Mouse (Mus musculus): ENCODE data around the gene Cks1b. TPM values are rescaled to one million over a fixed set of nuclear protein-coding genes. Genes with fewer than 3 reads are reported as not detected.

The Cks1b gene
- 1 to 10 TPM; 1.9 to 3.1 TPM for total RNA-seq (2021)

DNA sequence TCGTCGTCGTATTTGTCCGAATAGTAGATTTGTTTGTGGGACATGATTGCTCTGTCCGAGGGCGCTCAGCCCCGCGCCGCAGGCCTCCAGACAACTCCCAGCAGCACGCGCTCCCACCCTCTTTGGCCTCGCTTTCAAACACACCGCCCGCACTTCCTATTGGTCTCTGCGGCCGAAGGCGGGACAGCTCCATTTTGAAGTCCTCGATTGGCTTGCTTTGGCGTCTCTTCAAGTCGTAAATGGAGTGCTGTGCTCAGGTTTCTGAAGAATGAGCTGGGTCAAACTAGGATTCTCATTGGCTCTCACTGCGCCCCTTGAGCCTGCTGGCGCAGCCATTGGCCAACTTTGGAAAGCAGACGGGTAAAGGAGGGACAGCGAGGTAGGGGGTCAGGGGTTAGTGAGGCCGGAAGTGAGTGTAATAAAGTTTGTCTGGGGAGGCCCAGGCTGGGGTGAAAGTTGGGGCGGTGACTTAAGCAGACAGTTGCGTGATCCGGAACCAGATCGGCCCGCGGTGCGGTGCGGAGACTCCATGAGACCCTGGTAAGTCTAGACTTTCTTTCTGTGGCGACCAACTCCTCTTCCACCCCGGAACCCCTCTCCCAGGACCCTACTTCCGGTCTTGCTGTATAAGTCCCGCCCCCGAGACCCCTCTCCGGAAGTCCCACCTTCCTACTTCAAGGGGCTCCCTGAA is at the start of gene Cks1b, which contains the start of gene Shc1:
TSS of gene Cks1b (minus strand) at position 214 of the 691 bp plus-strand sequence.
TSS of gene Shc1 (plus strand) at position 274 of the 691 bp plus-strand sequence.
- intact Hi-C loops (cut with DNase I): no loop called here
- peak; percentile 92 to 99 for DNase-seq (ENCODE audit: low spot score in 2 of 2)

DNA sequence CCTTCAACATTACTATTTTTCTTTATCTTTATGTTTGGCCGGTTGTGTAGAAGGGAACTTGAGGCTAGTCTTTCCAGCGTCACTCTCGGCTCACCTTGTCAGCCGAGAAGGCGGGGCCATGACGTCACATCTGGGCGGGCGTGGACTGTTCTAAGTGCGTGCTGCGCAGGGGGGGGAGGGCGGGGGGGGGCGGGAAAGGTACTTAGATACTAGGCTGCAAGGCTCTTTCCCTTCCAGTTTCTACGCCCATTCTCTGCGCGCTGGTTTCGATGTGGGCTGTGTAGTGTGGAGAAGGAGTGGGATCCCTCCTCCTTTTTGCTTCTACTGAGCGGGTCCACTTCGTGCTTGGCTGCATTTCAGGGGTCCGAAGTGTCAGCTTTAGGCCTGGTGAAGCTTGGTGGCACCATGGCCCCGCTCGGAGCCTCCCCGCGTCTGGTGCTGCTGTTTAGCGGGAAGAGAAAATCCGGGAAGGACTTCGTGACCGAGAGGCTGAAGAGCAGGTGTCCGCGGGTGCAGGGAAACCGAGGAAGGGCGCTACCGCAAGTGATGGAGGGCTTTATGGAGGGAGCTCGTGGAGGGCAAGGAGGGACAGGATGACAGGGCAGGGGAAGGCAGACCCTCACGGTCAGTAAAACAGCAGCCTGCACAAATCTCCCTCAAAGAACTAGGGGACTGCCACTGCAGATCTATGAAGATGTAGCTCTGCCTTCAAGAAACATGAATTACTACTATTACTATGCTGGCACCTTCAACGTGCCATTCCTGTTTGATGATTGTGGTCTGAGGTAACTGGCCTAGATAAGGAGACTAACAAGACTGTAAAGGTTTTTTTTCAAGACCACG is 41.0 kb upstream of the Cks1b start:
- intact Hi-C loops (cut with DNase I): loop anchor here (2.0 to 5.0 kb wide), 5 partner anchors 22 to 398 kb away; partner anchors contain the start of genes Pbxip1 and Ube2q1
- DNase-seq (ENCODE audit: low spot score in 2 of 2): peak; percentile 91 to 94

- DNase-seq (ENCODE audit: low spot score in 2 of 2): no peak
- intact Hi-C loops (cut with DNase I): loop anchor here (2.0 to 5.0 kb wide), 5 partner anchors 22 to 399 kb away; partner anchors contain the start of genes Pbxip1 and Ube2q1
These were observed 40.3 kb upstream of the Cks1b start for GRCm38 (mm10) chr3:89458372-89458964.

- peak; percentile 43 to 53 for DNase-seq (ENCODE audit: low spot score in 2 of 2)
- intact Hi-C loops (cut with DNase I): loop anchor here (5.0 kb wide), 2 partner anchors 230 to 400 kb away; no protein-coding TSS in a partner anchor
These were observed 38.8 kb upstream of the Cks1b start for GRCm38 (mm10) chr3:89456726-89457665.

GRCm38 (mm10) chr3:89455786-89456285 is 37.7 kb upstream of the Cks1b start:
- DNase-seq (ENCODE audit: low spot score in 2 of 2): no peak
- intact Hi-C loops (cut with DNase I): loop anchor here (5.0 kb wide), 2 partner anchors 231 to 401 kb away; no protein-coding TSS in a partner anchor

DNA sequence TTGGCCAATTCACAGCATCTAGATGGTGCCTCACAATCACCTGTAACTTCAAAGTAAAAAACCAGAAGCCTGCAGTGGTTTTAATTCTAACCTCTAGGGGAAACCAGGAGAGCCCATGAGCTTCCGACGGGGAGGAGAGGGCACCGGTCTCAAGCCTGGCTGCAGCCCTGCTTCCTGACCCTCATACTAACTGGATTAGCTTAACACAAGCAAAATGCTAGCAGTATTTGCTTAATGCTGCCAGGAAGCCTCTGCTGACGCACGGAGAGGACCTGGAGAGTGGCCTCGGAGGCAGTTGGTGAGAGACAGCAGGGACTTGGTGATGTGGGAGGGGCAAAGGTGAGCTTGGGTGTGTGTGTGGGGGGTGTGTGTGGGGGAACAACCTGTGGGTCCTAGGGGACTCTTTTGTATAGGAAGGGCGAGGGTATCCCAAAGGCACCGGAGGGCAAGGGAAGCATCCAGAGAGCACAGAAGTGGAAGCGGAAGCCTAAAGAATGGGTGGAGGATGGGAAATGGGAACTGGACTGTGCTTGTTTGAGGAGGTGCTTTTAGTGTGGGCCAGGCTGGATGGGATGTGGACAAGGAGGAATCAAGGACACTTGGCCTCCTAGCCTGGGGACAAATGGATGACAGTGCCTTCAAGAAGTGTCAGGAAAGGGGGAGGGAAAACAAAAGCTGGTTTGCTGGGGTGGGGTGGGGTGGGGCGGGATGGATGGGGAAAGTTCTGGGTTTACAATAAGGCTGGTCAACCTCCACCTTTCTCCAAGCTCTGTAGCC is 36.4 kb upstream of the Cks1b start, which contains the start of gene Pmvk:
TSS of gene Pmvk (plus strand) at position 141 of the 777 bp plus-strand sequence.
- DNase-seq (ENCODE audit: low spot score in 2 of 2): no peak
- intact Hi-C loops (cut with DNase I): loop anchor here (5.0 kb wide), 2 partner anchors 233 to 403 kb away; no protein-coding TSS in a partner anchor

DNA sequence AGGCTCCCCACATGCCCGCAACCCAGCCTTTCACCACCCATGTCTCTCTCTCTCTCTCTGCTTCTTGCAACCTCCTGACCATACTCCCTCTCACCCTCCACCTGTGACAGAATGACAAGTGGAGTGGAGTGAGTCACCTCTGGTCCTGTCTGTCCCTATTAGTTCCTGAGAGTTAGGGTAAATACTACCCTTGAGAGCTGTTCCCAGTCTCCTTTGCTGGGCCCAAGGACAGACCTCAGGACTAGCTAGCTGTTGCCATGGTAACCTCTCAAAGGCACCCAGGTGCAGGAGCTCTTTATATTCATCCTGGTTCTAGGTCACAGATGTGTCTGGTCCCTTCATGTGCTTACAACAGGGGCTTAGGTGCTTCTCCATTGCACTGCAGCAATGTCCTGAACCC is 33.7 kb upstream of the Cks1b start:
- intact Hi-C loops (cut with DNase I): no loop called here

DNA sequence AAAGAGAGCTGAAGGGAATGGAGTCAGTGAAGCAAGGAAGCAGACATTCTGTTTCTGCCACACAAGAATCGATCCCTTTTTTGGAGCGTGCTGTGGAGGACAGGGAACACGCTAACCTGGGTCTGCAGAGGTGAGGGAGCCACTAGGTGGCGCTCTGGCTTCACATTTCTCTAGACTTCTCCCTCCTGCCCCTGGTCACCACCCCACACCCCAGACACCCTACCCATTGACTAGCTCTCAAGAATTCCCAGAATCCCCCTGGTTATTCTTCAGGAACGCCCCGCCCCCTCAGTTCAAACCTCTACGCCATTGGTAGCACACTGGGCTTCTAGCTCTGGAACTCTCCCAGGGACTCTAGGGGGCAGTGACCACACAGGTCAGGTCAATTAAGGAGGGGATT is 31.4 kb upstream of the Cks1b start:
- peak; percentile 60 to 76 for DNase-seq (ENCODE audit: low spot score in 2 of 2)
- intact Hi-C loops (cut with DNase I): loop anchor here (2.0 kb wide), 1 partner anchor 35 kb away; no protein-coding TSS in a partner anchor

More for the DNA sequence above, 33.7 kb upstream of the Cks1b start:
- DNase-seq (ENCODE audit: low spot score in 2 of 2): no peak

DNA sequence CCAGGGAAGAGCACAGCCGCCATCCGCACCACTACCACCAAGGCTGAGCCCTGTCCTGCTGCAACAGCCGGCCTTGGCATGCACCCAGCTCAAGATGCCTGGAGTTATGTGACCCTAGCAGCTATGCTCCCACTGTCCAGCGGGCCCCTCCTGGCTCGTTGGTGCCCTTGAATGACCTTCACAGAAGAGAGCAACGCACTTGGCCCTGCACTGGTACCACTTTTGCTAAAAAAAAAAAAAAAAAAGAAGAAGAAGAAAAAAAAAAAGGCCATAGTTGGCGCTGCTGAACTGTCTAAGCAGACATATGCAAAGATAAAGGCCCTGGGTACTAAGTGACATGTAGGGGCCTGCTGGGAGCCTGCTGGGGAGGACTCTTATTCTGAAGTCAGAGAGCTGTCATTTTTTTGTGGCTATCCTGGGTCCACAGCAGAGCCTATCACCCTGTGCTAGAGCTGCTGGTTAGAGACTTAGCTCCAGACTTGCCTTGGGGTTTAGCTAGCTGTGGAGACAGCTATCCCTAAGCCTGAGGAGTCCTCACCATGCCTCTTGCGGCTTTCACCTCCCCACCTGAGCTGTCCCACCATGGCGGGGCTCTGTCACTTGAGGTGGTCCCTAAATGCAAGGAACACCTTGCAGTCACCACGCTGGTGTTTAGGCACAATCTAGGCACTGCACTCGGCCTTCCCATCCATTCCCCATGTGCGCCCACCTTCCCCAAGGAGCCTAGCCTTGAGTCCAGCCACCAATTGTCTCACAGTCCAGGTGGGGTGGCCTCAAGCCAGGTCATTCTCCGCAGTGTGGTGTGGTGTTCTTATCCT is 30.7 kb upstream of the Cks1b start:
- no peak for DNase-seq (ENCODE audit: low spot score in 2 of 2)
- intact Hi-C loops (cut with DNase I): loop anchor here (2.0 kb wide), 1 partner anchor 36 kb away; no protein-coding TSS in a partner anchor

DNA sequence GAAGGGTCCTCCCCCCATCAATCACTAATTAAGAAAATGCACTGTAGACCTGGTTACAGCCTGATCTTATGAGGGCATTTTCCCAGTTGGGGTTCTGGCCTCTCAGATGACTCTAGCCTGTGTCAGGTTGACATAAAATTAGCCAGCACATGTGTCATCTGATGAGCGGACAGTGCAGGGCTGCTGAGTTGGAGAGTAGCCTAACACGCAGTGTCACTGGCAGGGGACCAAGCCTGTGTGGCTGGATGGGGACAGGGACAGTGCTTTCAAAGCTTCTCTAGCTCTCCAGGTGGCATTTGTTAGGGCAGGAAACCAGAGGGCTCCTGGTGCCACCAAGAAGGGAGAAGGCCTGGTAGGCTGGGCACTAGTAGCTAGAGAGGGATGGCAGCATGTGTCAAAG is 22.5 kb upstream of the Cks1b start:
- no peak for DNase-seq (ENCODE audit: low spot score in 2 of 2)
- intact Hi-C loops (cut with DNase I): no loop called here

DNA sequence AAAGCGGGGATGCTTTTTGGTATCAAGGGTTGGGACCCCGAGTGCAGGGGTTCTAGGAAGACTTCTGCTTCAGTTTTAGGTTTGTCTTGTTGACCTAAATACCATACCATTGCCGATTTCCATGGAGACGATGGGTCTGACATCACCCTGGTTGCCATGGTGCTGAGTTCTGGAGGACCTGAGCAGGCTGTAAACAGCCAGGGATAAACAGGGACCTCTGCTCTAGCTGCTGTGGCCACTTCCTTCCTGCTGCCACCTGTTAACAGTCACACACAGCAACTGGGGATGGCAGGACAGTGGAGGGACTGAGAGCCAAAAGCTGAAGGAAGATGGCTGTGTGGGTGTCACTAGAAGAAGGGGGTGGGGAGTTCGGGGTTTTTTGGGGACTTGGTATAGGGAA is 19.1 kb upstream of the Cks1b start:
- intact Hi-C loops (cut with DNase I): loop anchor here (2.0 kb wide), 1 partner anchor 22 kb away; no protein-coding TSS in a partner anchor
- DNase-seq (ENCODE audit: low spot score in 2 of 2): peak; percentile 29 to 44

DNA sequence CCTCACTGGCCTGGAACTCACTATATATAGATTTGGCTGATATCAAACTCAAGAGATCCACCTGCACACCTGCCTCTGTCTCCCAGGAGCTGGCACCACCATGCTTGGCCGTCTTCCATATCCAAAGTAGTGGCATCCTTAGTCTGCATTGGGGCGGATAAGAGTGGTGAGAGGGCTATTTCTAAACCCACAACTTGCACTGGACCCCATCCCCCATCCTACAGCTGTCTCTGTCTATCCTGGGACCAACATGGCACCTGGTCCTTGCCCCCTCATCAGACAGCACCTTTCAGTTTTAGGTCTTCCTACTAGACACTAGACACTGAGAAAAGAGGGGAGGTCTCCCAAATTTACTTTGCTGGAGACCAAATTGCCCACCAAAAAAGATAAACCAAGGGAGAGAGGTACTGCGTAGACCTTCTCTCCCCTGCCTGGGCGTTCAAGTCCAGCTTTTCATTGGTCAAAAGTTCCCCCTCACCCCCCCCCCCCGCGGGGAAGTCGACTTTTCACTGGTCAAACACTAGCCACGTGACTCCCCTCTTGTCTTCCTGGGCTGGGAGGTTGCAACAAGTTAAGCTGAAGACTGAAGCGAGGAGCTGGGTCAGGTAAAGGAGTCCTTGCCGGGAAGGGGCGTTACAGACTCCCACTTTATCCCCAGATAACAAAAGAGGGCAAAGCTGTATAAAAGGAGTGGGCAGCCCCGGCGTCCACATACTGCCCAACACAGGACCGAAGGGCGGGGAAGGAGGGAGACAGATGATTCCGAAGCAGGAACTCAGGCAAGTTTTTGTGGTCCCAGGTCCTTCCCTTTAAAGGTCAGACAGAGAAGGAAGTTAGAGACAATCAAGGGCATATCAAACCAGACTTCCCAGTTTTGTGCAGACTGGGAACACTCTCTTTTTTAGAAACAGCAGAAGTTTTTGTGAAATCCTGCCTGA is 18.3 kb upstream of the Cks1b start, which contains the start of gene Pbxip1:
TSS of gene Pbxip1 (plus strand) at position 531 of the 938 bp plus-strand sequence.
- DNase-seq (ENCODE audit: low spot score in 2 of 2): peak; percentile 11 to 23
- intact Hi-C loops (cut with DNase I): loop anchor here (2.0 kb wide), 1 partner anchor 22 kb away; no protein-coding TSS in a partner anchor

DNA sequence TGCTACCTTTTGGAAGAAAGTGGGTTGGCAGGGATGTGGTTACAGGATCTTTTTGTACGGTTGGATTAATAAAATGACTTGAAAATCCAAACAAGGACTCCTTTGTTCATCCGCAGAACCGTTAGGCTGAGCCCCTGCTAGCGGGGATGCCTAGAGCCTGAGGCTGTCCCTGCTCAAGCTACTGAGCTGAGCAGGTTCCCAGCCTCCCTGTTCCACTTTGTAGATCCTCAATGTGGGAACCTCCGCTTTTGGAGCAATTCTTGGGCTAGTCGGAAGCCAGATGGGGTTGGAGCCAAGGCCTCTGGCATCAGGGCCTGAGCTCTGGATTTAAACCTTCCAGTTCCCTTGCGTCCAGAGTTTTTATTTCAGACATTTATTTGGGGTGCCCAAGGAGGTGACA is 16.9 kb upstream of the Cks1b start:
- intact Hi-C loops (cut with DNase I): no loop called here
- no peak for DNase-seq (ENCODE audit: low spot score in 2 of 2)

- intact Hi-C loops (cut with DNase I): no loop called here
- DNase-seq (ENCODE audit: low spot score in 2 of 2): no peak
These were observed 16.3 kb upstream of the Cks1b start for GRCm38 (mm10) chr3:89434532-89434931.

DNA sequence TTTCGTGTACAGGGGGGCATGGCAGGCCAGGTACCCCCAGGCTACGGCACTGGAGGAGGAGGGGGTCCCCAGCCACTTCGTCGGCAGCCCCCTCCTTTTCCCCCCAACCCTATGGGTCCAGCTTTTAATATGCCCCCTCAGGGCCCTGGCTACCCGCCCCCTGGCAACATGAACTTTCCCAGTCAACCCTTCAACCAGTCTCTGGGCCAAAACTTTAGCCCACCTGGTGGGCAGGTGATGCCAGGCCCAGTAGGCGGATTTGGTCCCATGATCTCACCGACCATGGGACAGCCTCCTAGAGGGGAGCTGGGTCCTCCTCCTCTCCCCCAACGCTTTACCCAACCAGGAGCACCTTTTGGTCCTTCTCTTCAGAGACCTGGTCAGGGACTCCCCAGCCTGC is 14.4 kb upstream of the Cks1b start:
- no peak for DNase-seq (ENCODE audit: low spot score in 2 of 2)
- intact Hi-C loops (cut with DNase I): no loop called here
